Mouse (Mus musculus): ENCODE measurements at regions not wholly inside any gene's neighbourhood (a gene's known extent, or its start where the extent isn't known, plus 50 kb on each side); places are given as distances from the start of the nearest gene placed in this dataset.

GRCm38 (mm10) chr4:87637629-87638379 lies 395.4 kb downstream of the Mllt3 start:
- H3K27ac ChIP-seq, result no peak overlapping the region
- H3K36me3 ChIP-seq, result no peaks in the 10 kb centered on the region
- H3K4me1 ChIP-seq (replicated peaks), result no peaks in the 10 kb centered on the region
- 67% methylated on average over 3 of the region's 3 CpGs for WGBS
- H3K27me3 ChIP-seq (replicated peaks), result no peaks in the 10 kb centered on the region
- H3K9ac ChIP-seq, result no peak overlapping the region
- no peaks in the 10 kb centered on the region for H3K9me3 ChIP-seq
- ATAC-seq, result no peak
- no peak overlapping the region for H3K4me3 ChIP-seq (replicated peaks)
- no peak overlapping the region for H3K4me2 ChIP-seq (replicated peaks)

- Histone ChIP-seq H3K27me3 (replicated peaks) (no peaks in the 10 kb centered on the region), H3K9ac (no peak overlapping the region), H3K9me3 (no peaks in the 10 kb centered on the region), H3K27ac (no peak overlapping the region), H3K4me1 (replicated peaks) (no peaks in the 10 kb centered on the region), H3K36me3 (no peaks in the 10 kb centered on the region), H3K4me2 (replicated peaks) (no peak overlapping the region), H3K4me3 (replicated peaks) (no peak overlapping the region)
- ATAC-seq, result no peak
- WGBS, result 76% methylated on average over 1 of the region's 1 CpGs
These were observed 380.8 kb upstream of the Slc24a2 start for GRCm38 (mm10) chr4:87611116-87611515.

- ATAC-seq, result peak; percentile 59
- Histone ChIP-seq H3K9ac (no peak overlapping the region), H3K27ac (peak overlapping the region; percentile 29; the same call in 1 of the 2 replicates), H3K4me3 (replicated peaks) (no peak overlapping the region), H3K27me3 (replicated peaks) (no peaks in the 10 kb centered on the region), H3K4me1 (replicated peaks) (0 out of 2 replicates have a peak, but pooled peaks cover 4% of the 10 kb centered on the region), H3K36me3 (no peaks in the 10 kb centered on the region), H3K4me2 (replicated peaks) (no peak overlapping the region), H3K9me3 (no peaks in the 10 kb centered on the region)
- 50% methylated on average over 3 of the region's 3 CpGs for WGBS
These were observed 363.4 kb upstream of the Slc24a2 start for GRCm38 (mm10) chr4:87593644-87594043.

- Histone ChIP-seq H3K4me1 (replicated peaks) (0 out of 2 replicates have a peak, but pooled peaks cover 4% of the 10 kb centered on the region), H3K4me3 (replicated peaks) (no peak overlapping the region), H3K27me3 (replicated peaks) (no peaks in the 10 kb centered on the region), H3K9me3 (no peaks in the 10 kb centered on the region), H3K9ac (no peak overlapping the region), H3K36me3 (no peaks in the 10 kb centered on the region), H3K27ac (no peak overlapping the region), H3K4me2 (replicated peaks) (no peak overlapping the region)
- WGBS, result 86% methylated on average over 3 of the region's 3 CpGs
- ATAC-seq, result no peak
These were observed 360.5 kb upstream of the Slc24a2 start for GRCm38 (mm10) chr4:87590797-87591196.

DNA sequence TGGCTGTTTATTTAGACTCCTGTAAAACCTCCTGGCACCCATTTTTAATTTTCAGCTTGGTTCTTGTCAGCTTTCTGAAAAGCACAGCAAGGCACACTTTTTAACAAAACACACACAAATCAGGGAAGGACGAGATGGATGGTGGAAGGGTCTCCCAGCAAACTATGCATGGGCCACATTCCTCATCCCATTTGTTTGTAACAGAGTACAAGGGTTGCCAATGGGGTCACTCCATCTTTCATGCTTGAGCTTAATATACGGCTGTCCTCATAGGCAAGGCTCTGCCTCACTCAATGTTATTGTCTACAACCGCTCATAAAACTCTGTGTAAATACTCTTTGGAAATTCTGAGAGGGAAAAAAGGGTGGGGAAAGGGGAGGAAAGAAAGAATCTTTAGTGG lies 347.9 kb upstream of the Slc24a2 start:
- no peaks in the 10 kb centered on the region for H3K36me3 ChIP-seq
- no peak overlapping the region for H3K9ac ChIP-seq
- no peak overlapping the region for H3K4me3 ChIP-seq (replicated peaks)
- H3K27me3 ChIP-seq (replicated peaks), result no peaks in the 10 kb centered on the region
- H3K4me1 ChIP-seq (replicated peaks), result no peaks in the 10 kb centered on the region; the same call in 1 of the 2 replicates
- WGBS, result 10% methylated on average over 3 of the region's 3 CpGs
- no peak overlapping the region for H3K4me2 ChIP-seq (replicated peaks)
- H3K27ac ChIP-seq, result no peak overlapping the region
- no peaks in the 10 kb centered on the region for H3K9me3 ChIP-seq
- peak; percentile 56; the same call in 1 of the 2 replicates for ATAC-seq

DNA sequence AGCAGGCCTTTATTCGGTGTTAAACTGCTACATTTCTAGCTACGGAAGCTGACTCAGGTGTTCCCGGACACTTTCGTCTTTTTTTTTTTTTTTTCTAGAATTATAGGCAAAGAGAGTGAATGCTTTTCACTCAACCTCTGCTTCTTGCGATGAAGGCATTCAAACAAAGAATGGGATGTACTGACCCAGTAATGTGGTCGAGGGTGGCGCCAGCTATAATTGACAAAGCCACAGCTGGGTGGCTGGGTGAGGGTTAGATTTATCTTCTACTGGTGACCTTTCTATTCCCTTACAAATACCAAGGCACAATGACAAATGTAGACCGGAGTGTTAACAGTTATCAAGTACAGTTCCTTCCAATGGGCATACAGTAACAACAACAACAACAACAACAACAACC lies 340.7 kb upstream of the Slc24a2 start:
- WGBS, result 85% methylated on average over 8 of the region's 8 CpGs
- H3K9me3 ChIP-seq, result no peaks in the 10 kb centered on the region
- no peaks in the 10 kb centered on the region for H3K36me3 ChIP-seq
- H3K27me3 ChIP-seq (replicated peaks), result no peaks in the 10 kb centered on the region
- no peak overlapping the region for H3K4me3 ChIP-seq (replicated peaks)
- H3K4me1 ChIP-seq (replicated peaks), result no peaks in the 10 kb centered on the region
- no peak overlapping the region for H3K9ac ChIP-seq
- H3K4me2 ChIP-seq (replicated peaks), result no peak overlapping the region
- H3K27ac ChIP-seq, result no peak overlapping the region
- ATAC-seq, result no peak

GRCm38 (mm10) chr4:87570470-87570891 lies 340.2 kb upstream of the Slc24a2 start:
- WGBS, result 60% methylated on average over 13 of the region's 13 CpGs
- ATAC-seq, result no peak
- H3K4me1 ChIP-seq (replicated peaks), result no peaks in the 10 kb centered on the region

DNA sequence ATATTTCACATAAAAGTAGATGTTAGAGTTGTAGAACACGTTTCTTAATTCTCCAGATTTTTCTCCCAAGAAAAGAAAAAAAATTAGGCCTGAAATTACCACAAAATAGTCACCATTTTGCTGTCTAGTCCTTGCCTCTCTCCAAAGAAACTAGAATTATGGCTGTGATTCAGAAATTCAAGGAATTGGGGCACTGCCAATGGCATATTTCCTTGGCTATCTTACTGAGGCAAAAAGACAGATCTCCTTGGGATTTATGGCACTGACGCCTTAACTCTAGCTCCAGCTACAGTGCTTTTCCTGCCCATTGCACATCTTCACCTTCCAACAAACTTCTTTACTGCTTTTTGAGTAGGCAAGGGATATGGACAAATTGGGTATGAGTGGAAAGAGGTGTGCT lies 336.3 kb upstream of the Slc24a2 start:
- H3K9me3 ChIP-seq, result no peaks in the 10 kb centered on the region
- H3K36me3 ChIP-seq, result no peaks in the 10 kb centered on the region
- 85% methylated on average over 2 of the region's 2 CpGs for whole genome bisulfite sequencing
- H3K27me3 ChIP-seq (replicated peaks), result no peaks in the 10 kb centered on the region
- no peak overlapping the region for H3K4me3 ChIP-seq (replicated peaks)
- no peak overlapping the region for H3K4me2 ChIP-seq (replicated peaks)
- H3K4me1 ChIP-seq (replicated peaks), result no peaks in the 10 kb centered on the region
- no peak for ATAC-seq
- no peak overlapping the region for H3K27ac ChIP-seq
- no peak overlapping the region for H3K9ac ChIP-seq

More at GRCm38 (mm10) chr4:87570470-87570891, 340.2 kb upstream of the Slc24a2 start:
- Histone ChIP-seq H3K9me3 (no peaks in the 10 kb centered on the region), H3K4me3 (replicated peaks) (no peak overlapping the region), H3K36me3 (no peaks in the 10 kb centered on the region), H3K27me3 (replicated peaks) (no peaks in the 10 kb centered on the region), H3K9ac (no peak overlapping the region), H3K27ac (no peak overlapping the region), H3K4me2 (replicated peaks) (no peak overlapping the region)

GRCm38 (mm10) chr4:87554912-87555311 lies 324.6 kb upstream of the Slc24a2 start:
- H3K4me2 ChIP-seq (replicated peaks), result no peak overlapping the region
- H3K36me3 ChIP-seq, result no peaks in the 10 kb centered on the region
- 62% methylated on average over 3 of the region's 3 CpGs for WGBS
- no peak for ATAC-seq
- H3K9ac ChIP-seq, result no peak overlapping the region
- H3K27me3 ChIP-seq (replicated peaks), result no peaks in the 10 kb centered on the region
- no peak overlapping the region for H3K27ac ChIP-seq
- H3K4me1 ChIP-seq (replicated peaks), result no peaks in the 10 kb centered on the region
- no peak overlapping the region for H3K4me3 ChIP-seq (replicated peaks)
- H3K9me3 ChIP-seq, result no peaks in the 10 kb centered on the region

All from intestine, embryonic 15.5 days (tissue).